Mouse (Mus musculus) megakaryocyte, embryonic 14.5 days (primary cell): ENCODE measurements around the gene Emilin2. TPM values are rescaled to one million over a fixed set of nuclear protein-coding genes. Genes with fewer than 3 reads are reported as not detected.

Source experiments
- H3K27me3 ChIP-seq: replicated peaks from 2 replicates; pipeline ENCODE3; 2012; ENCODE audit warnings: inconsistent platforms
- H3K36me3 ChIP-seq: replicated peaks from 2 replicates; pipeline ENCODE3; 2012; ENCODE audit warnings: low read length, inconsistent platforms, mixed read lengths
- H3K4me1 ChIP-seq: 2 replicates; pipeline ENCODE4 v1.6.1; 2012; ENCODE audit warnings: inconsistent platforms
- H3K4me3 ChIP-seq: replicated peaks from 2 replicates; pipeline ENCODE3; 2012; ENCODE audit warnings: moderate library complexity, mild to moderate bottlenecking, inconsistent platforms
- H3K9me3 ChIP-seq: 2 replicates; pipeline ENCODE4 v1.6.1; 2012; ENCODE audit warnings: inconsistent platforms
- FLI1 ChIP-seq: IDR thresholded peaks from 2 replicates; pipeline ENCODE4 v1.6.1; 2012; ENCODE audit warnings: low read length, inconsistent platforms, mixed read lengths
- GATA1 ChIP-seq: IDR thresholded peaks from 3 replicates; pipeline ENCODE4 v1.6.1; 2012; ENCODE audit warnings: mixed read lengths, low read length, inconsistent platforms, borderline replicate concordance
- polyA plus RNA-seq: library from polyadenylated mRNA; stranded (reverse); fragments of >175 nt; gene quantifications from 2 replicates; pipeline ENCODE4 v1.2.3, GENCODE M21; 2012; ENCODE audit warnings: low replicate concordance; ENCODE audit not compliant: insufficient read depth

The Emilin2 gene
- polyA plus RNA-seq, 1 experiment = 271 TPM

DNA sequence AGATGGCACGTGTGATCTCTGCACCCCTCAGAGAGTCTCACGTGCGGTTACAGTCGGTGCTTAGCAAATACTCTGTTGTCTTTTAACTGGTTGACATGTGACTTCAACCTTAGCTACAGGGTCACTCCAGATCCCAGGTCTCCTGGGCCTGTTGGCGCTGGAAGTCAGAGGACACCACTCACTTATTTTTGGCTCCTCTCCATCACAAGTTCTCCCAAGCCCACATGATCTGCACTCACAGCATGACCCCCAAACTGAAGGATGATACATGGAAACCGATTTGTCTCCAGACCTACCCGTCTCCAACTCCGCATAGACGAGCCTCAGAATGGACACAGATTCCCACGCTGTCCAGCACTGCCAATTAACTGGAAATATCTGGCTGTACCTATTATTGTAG, 43.6 kb downstream of the Emilin2 start:
- Histone ChIP-seq H3K36me3 (peaks cover 52% of the 10 kb centered on the region), H3K9me3 (no peaks in the 10 kb centered on the region), H3K4me1 (peaks cover 91% of the 10 kb centered on the region), H3K27me3 (no peaks in the 10 kb centered on the region), H3K4me3 (peak overlapping the region; percentile 73)
- TF ChIP-seq GATA1 (no peak), FLI1 (no peak)

- Histone ChIP-seq H3K36me3 (peaks cover 44% of the 10 kb centered on the region), H3K4me3 (peak overlapping the region; percentile 30), H3K9me3 (no peaks in the 10 kb centered on the region), H3K27me3 (no peaks in the 10 kb centered on the region), H3K4me1 (peaks cover 92% of the 10 kb centered on the region)
- TF ChIP-seq GATA1 (no peak), FLI1 (no peak)
These were observed 44.4 kb downstream of the Emilin2 start for GRCm38 (mm10) chr17:71267374-71267773.

- peaks cover 34% of the 10 kb centered on the region for H3K36me3 ChIP-seq
- peaks cover 94% of the 10 kb centered on the region for H3K4me1 ChIP-seq
- H3K9me3 ChIP-seq = no peaks in the 10 kb centered on the region
- H3K4me3 ChIP-seq = peak overlapping the region; percentile 83
- no peaks in the 10 kb centered on the region for H3K27me3 ChIP-seq
- TF ChIP-seq GATA1 = no peak
- TF ChIP-seq FLI1 = no peak
These were observed 46.3 kb downstream of the Emilin2 start for GRCm38 (mm10) chr17:71265336-71266051.

- peaks cover 96% of the 10 kb centered on the region for H3K4me1 ChIP-seq
- peaks cover 28% of the 10 kb centered on the region for H3K36me3 ChIP-seq
- H3K4me3 ChIP-seq = peak overlapping the region; percentile 83
These were observed 47.0 kb downstream of the Emilin2 start for GRCm38 (mm10) chr17:71264739-71265138.

DNA sequence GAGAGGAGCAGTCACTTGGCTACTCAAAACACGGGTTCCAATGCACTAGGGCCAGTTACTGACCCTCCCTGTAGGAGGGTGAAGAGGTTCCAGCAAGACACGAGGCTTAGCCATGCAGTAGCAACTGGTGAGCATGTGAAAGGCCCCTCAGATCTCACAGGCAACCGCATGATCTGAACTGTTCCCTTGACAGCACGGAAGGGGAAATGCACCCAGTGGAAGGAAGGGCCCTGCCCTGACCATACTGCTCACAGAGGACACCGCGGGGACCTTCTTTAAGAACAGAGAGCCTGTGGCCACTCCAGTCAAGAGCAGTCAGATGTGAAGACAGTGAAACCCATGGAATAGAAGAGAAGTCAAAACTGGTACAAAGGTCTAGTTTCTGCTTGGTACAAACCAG, 48.6 kb downstream of the Emilin2 start:
- H3K4me3 ChIP-seq = peak overlapping the region; percentile 73
- TF ChIP-seq FLI1 = no peak
- no peak for TF ChIP-seq GATA1
- peaks cover 98% of the 10 kb centered on the region for H3K4me1 ChIP-seq
- no peaks in the 10 kb centered on the region for H3K27me3 ChIP-seq
- no peaks in the 10 kb centered on the region for H3K9me3 ChIP-seq
- peaks cover 22% of the 10 kb centered on the region for H3K36me3 ChIP-seq

More at GRCm38 (mm10) chr17:71264739-71265138, 47.0 kb downstream of the Emilin2 start:
- TF ChIP-seq FLI1 (peak; percentile 74), GATA1 (peak; percentile 88)
- Histone ChIP-seq H3K9me3 (no peaks in the 10 kb centered on the region), H3K27me3 (no peaks in the 10 kb centered on the region)

DNA sequence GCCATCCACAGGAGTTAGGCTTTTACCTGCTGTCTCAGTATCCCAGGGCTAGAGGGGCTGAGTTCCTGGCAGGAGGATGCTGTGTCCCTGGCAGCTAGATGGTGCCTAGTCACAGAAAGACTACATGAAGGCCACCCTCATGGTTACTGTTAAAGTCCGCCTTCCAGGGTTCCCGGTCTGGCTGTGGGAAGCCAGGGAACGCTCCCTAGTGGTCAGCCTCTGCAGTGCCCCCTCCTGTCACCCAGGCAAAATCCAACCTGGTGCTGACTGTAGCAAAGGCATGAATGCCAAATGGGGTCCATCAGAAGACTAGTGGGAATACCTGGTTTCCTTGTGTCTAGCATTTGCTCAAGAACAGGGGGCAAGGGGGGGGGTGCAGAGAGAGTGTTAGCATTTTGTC, 51.1 kb downstream of the Emilin2 start:
- Histone ChIP-seq H3K36me3 (peaks cover 22% of the 10 kb centered on the region), H3K4me3 (peak overlapping the region; percentile 53), H3K9me3 (no peaks in the 10 kb centered on the region), H3K4me1 (peaks cover 100% of the 10 kb centered on the region), H3K27me3 (no peaks in the 10 kb centered on the region)
- TF ChIP-seq FLI1 (no peak), GATA1 (no peak)

DNA sequence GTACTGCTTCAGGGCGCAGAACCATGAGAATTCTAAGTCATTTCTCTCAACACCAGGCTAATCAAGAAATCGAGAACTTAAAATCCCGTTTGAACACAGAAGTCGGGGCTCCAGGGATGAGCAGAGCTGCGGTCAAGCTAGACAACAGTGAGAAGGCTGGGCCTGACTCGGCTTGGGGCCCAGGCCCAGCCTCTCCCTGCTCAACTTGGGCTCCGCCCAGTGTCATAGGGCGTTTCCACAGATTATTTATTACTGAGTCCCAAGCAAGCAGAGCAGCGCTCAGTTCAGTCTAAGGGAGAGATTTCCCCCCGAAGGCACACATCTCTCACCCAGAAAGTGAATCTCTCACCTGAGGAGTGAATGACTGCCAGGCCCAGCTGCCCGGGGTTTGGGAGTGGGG, 52.1 kb downstream of the Emilin2 start:
- TF ChIP-seq FLI1 (no peak), GATA1 (no peak)
- Histone ChIP-seq H3K27me3 (no peaks in the 10 kb centered on the region), H3K36me3 (peaks cover 29% of the 10 kb centered on the region), H3K9me3 (no peaks in the 10 kb centered on the region), H3K4me1 (peaks cover 100% of the 10 kb centered on the region), H3K4me3 (peak overlapping the region; percentile 75)

DNA sequence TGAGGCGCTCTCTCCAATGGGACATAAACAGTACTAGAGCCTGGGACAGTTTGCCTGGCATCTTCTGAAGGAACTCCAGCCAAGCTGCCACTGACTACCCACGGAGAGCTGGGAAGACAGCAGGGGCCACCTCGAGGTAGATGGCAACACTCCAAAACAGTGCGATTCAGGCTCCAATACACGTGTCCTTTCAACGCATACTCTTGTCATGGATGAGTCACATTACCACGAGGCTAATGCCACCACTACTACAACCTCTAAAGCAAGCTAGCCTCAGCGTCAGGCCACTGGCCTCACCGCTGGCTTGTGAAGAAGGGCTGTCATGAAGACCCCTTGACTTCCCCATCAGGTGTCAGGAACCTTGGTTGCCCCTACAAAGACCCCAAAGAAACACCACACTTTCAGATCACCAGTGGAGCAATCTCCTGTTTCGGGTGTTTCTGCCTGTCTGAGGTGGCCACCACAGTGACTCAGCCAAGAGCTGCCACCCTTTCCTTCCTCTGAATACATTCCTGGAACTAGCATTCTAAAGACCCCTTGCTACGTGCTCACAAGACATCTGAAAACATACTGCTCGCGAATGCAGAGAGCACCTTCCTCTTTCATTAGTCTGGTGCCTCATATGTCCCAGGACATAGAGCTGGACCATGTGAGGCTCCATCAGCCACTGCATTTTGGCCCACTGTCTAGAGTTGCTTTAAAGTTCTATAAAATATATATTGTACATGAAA, 54.8 kb downstream of the Emilin2 start:
- Histone ChIP-seq H3K27me3 (no peaks in the 10 kb centered on the region), H3K36me3 (peaks cover 55% of the 10 kb centered on the region), H3K4me1 (peaks cover 100% of the 10 kb centered on the region), H3K4me3 (peak overlapping the region; percentile 90), H3K9me3 (no peaks in the 10 kb centered on the region)
- TF ChIP-seq GATA1 = no peak
- no peak for TF ChIP-seq FLI1

DNA sequence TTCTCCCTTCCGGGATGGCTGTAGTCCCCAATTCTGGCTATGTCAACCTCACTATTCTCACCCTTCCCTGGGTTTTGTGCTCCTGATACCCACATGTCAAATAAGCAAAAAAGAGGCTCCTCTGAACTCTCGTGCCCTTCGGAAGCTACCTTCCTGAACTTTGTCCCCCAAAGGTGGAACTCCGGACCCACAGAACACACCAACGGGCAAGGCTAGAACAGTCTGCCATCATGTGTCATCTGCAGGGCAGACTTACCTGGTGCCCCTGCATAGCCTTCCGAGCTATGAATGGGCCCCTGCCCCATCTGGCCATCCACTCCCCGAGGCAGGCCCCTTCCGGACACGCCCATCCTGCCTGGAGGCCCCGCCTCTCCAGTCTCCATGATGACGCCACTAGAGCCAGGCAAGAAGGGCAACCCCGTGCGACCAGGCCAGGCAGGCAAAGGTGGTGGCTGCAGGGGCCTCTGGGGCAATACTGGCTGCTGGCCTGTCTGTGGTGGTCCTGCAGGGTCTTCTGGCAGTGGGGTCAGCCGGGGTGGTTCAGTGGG, 55.6 kb downstream of the Emilin2 start:
- Histone ChIP-seq H3K4me1 (peaks cover 100% of the 10 kb centered on the region), H3K36me3 (peaks cover 59% of the 10 kb centered on the region), H3K27me3 (no peaks in the 10 kb centered on the region), H3K4me3 (peak overlapping the region; percentile 90), H3K9me3 (no peaks in the 10 kb centered on the region)
- TF ChIP-seq FLI1 (no peak), GATA1 (no peak)

GRCm38 (mm10) chr17:71254736-71255135, 57.0 kb downstream of the Emilin2 start:
- Histone ChIP-seq H3K27me3 (no peaks in the 10 kb centered on the region), H3K4me1 (peaks cover 100% of the 10 kb centered on the region), H3K9me3 (no peaks in the 10 kb centered on the region), H3K36me3 (peaks cover 70% of the 10 kb centered on the region), H3K4me3 (peak overlapping the region; percentile 90)
- TF ChIP-seq GATA1 (no peak), FLI1 (no peak)
